Mouse (Mus musculus): ENCODE measurements around the gene Nop9. TPM values are rescaled to one million over a fixed set of nuclear protein-coding genes. Genes with fewer than 3 reads are reported as not detected.

Nop9 gene
- polyA plus RNA-seq, 1 experiment from 2014 or later: 32.7 TPM

DNA sequence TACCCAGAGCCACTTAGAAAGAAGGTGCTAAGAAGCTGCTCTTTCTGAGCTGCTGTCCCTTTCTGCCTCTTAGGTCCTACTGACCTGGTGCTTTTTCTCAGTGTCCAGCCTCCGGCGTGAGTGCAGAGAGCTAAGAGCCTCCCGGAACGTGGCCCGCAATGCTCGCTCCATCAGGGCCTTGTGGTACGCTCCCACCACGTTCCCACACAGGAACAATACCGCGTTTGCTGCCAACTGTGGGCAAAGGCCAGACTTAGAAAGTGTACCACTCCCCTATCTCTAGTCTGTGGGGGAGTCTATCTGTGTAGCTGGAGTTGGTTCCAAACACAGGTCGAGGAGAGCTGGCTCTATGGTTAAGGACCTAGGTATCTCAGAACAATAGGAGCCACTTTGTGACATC is 35.2 kb downstream of the Nop9 start:
- peaks cover 15% of the 10 kb centered on the region for H3K4me1 ChIP-seq (replicated peaks)
- ATAC-seq (ENCODE audit: low read depth): peak; percentile 38
- no peak overlapping the region for H3K9ac ChIP-seq
- no peak overlapping the region for H3K4me3 ChIP-seq
- H3K27ac ChIP-seq (replicated peaks): no peak overlapping the region
- H3K9me3 ChIP-seq: no peaks in the 10 kb centered on the region
- 85% methylated on average over 11 of the region's 11 CpGs for WGBS
- no peaks in the 10 kb centered on the region for H3K36me3 ChIP-seq
- H3K4me2 ChIP-seq: no peak overlapping the region
- H3K27me3 ChIP-seq: peaks cover 44% of the 10 kb centered on the region

DNA sequence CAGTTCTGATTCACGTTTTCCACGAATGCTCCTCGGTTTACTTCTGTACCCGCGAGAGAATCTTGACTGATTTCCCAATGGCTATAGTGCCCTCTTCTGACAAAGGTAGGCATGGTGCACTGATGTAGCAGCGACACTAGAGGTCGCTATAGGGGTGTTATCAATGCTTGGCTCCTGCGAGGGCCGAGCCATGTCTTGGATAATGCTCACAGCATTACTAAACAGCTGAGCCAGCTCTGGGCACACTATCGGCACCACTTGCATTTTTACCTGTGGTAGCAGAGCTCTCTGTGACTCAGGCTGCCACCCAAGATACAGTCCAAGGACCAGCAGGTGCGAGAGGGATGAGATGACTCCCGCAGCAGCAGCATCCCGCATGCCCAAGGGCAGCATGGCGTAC is 35.8 kb downstream of the Nop9 start:
- Histone ChIP-seq H3K36me3 (no peaks in the 10 kb centered on the region), H3K27ac (replicated peaks) (no peak overlapping the region), H3K4me2 (peak overlapping the region; percentile 47), H3K27me3 (peaks cover 50% of the 10 kb centered on the region), H3K9me3 (no peaks in the 10 kb centered on the region), H3K4me1 (replicated peaks) (peaks cover 15% of the 10 kb centered on the region), H3K9ac (peak overlapping the region; percentile 52; the same call in 1 of the 2 replicates), H3K4me3 (0 out of 2 replicates have a peak overlapping the region, but pooled peaks have one; percentile 16)
- 13% methylated on average over 14 of the region's 14 CpGs for WGBS
- peak; percentile 74 for ATAC-seq (ENCODE audit: low read depth)

DNA sequence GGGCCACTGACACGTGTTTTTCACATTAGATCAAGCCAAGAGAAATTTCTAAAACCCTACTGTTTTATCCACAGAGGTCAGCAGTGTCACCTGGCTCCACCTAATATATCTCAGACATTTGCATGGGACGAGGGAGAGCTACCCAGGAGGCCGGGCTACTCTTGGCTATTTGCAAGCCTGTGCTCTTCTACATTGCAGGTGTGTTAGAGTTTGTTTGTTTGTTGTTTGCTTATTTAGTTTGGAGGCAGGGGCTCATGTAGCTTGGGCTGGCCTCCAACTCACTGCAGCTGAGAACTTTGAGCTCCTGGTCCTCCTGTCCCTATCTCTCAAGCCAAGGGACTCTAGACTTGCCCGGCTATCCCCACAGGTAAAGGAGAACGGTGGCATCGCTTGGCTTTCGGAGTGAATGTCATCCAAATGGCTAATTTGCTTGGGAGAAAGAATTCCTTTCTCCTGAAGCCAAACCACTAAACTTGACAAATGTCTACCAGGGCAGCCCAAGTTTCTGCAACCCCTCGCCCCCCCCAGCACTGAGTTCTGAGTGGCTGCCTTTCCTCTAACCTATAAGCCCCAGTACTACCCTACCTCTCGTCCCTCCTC is 37.0 kb downstream of the Nop9 start:
- H3K9me3 ChIP-seq: no peaks in the 10 kb centered on the region
- no peak overlapping the region for H3K9ac ChIP-seq
- H3K36me3 ChIP-seq: no peaks in the 10 kb centered on the region
- H3K4me3 ChIP-seq: peak overlapping the region; percentile 33
- H3K27me3 ChIP-seq: peaks cover 61% of the 10 kb centered on the region
- no peak overlapping the region for H3K27ac ChIP-seq (replicated peaks)
- peaks cover 15% of the 10 kb centered on the region for H3K4me1 ChIP-seq (replicated peaks)
- 59% methylated on average over 9 of the region's 9 CpGs for WGBS
- no peak for ATAC-seq (ENCODE audit: low read depth)
- peak overlapping the region; percentile 49 for H3K4me2 ChIP-seq

DNA sequence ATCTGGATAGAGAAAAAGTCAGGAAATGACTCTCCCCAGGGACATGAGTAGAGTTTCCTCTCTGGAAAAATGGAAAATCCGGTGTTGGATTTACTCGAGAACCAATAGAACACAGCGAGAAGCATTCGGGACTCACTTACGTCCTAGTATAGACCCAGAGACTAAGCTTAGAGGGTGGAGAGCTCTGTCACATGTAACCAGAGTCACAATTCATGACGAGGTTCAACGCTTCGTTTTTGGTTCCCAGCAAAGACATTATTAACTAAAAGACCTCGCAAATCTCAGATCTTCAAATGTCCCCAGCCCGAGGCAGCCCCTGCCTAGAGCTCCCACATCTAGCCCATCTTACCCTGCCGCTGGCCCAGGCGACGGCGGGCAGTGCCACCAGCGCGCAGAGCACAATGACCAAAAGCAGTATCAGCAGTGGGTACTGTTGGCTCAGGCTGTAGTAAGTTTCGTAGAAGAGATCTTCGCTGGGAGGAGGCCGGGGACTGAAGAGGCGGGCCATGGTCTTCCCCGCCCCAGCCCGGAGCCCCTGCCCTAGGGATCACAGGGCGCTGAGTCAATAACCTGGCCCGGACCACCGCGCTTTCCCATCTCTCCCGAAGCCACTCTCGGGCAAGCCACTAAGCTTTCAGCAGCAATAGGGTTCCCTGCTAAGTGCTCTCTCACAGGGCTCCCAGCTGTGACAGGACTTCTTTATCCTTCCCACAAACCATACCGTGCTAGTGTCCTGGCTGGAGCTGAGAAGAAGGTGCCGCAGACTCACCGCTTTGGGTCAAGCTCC is 37.9 kb downstream of the Nop9 start:
- no peaks in the 10 kb centered on the region for H3K36me3 ChIP-seq
- no peaks in the 10 kb centered on the region for H3K9me3 ChIP-seq
- H3K27ac ChIP-seq (replicated peaks): 0 out of 2 replicates have a peak overlapping the region, but pooled peaks have one; percentile 9
- H3K9ac ChIP-seq: peak overlapping the region; percentile 34; the same call in 1 of the 2 replicates
- H3K4me2 ChIP-seq: peak overlapping the region; percentile 49
- peaks cover 71% of the 10 kb centered on the region for H3K27me3 ChIP-seq
- 2% methylated on average over 31 of the region's 31 CpGs for WGBS
- H3K4me1 ChIP-seq (replicated peaks): peaks cover 21% of the 10 kb centered on the region
- peak overlapping the region; percentile 33 for H3K4me3 ChIP-seq
- ATAC-seq (ENCODE audit: low read depth): no peak

DNA sequence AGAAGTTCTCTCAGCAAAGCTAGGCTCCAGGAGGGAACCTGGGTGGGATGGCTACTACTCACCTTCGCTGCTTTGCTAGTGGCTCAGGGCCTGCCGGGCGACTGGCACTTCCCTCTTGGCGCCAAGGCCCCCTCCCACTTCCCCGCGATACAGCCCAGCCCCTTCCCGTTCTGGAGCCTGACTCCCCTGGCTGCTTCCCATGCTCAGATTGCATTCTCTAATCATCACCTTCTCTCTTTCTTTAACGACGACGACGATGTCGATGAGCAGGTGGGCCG is 38.4 kb downstream of the Nop9 start, which contains the start of gene Adcy4:
Gene Adcy4 (minus strand): TSS at position 138 of the 278 bp plus-strand sequence.
- 0 out of 2 replicates have a peak within 1 kb of the TSS, but pooled peaks have one; percentile 9 for H3K27ac ChIP-seq (replicated peaks)

DNA sequence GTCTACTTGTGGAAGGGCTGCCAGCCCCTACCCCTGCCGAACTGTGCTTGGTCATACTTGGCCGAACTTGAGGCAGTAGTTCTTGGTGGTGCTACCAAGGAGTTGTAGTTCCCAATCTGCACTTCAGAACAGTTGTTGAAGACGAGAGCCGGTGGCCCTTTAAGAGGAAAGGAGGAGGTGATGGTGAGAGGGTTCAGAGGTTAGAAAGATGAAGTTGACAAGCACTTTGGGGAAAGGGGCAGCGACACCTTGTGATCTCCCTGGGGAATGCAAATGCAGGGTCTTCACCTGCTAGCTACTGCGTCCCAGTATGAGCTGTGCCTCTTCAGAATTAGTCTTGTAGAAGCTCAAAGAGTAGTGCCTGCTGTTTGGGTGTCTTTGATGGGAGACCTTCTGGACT is 39.7 kb downstream of the Nop9 start:
- Histone ChIP-seq H3K36me3 (no peaks in the 10 kb centered on the region), H3K27ac (replicated peaks) (no peak overlapping the region), H3K9ac (no peak overlapping the region), H3K4me3 (no peak overlapping the region), H3K9me3 (no peaks in the 10 kb centered on the region), H3K27me3 (peaks cover 89% of the 10 kb centered on the region), H3K4me1 (replicated peaks) (peaks cover 23% of the 10 kb centered on the region), H3K4me2 (no peak overlapping the region)
- no peak for ATAC-seq (ENCODE audit: low read depth)
- WGBS: 33% methylated on average over 6 of the region's 6 CpGs

More for the DNA sequence above, 38.4 kb downstream of the Nop9 start, which contains the start of gene Adcy4:
- Histone ChIP-seq H3K9ac (peak within 1 kb of the TSS; percentile 34; the same call in 1 of the 2 replicates), H3K9me3 (no peaks in the 10 kb centered on the region), H3K4me3 (peak within 1 kb of the TSS; percentile 33), H3K36me3 (no peaks in the 10 kb centered on the region), H3K4me1 (replicated peaks) (peaks cover 23% of the 10 kb centered on the region), H3K4me2 (peak within 1 kb of the TSS; percentile 49), H3K27me3 (peaks cover 76% of the 10 kb centered on the region)
- no peak for ATAC-seq (ENCODE audit: low read depth)
- 3% methylated on average over 13 of the region's 13 CpGs for WGBS

DNA sequence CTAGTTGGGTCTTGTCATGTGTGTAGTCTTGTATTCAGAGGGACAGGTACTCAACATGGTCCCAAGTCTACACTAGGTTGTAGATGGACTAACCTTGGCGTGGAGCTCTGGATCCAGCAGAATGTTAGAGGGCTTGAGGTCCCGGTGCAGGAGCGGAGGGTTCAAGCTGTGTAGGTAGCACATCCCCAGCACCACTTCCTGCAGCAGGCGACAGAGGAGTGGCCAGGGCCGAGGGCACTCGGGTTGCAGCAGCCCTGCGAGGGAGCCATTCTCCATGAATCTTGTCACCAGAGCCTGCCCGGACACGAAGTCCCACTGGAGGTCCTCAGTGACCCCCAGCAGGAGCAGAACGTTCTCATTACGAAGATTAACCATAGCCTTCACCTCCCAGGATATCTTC is 42.2 kb downstream of the Nop9 start:
- no peaks in the 10 kb centered on the region for H3K9me3 ChIP-seq
- H3K27me3 ChIP-seq: peaks cover 81% of the 10 kb centered on the region
- 0 out of 2 replicates have a peak overlapping the region, but pooled peaks have one; percentile 41 for H3K9ac ChIP-seq
- 0 out of 2 replicates have a peak overlapping the region, but pooled peaks have one; percentile 31 for H3K4me3 ChIP-seq
- peak overlapping the region; percentile 53 for H3K4me2 ChIP-seq
- no peak overlapping the region for H3K27ac ChIP-seq (replicated peaks)
- H3K4me1 ChIP-seq (replicated peaks): peaks cover 18% of the 10 kb centered on the region
- ATAC-seq (ENCODE audit: low read depth): no peak
- WGBS: 33% methylated on average over 11 of the region's 11 CpGs
- H3K36me3 ChIP-seq: no peaks in the 10 kb centered on the region

DNA sequence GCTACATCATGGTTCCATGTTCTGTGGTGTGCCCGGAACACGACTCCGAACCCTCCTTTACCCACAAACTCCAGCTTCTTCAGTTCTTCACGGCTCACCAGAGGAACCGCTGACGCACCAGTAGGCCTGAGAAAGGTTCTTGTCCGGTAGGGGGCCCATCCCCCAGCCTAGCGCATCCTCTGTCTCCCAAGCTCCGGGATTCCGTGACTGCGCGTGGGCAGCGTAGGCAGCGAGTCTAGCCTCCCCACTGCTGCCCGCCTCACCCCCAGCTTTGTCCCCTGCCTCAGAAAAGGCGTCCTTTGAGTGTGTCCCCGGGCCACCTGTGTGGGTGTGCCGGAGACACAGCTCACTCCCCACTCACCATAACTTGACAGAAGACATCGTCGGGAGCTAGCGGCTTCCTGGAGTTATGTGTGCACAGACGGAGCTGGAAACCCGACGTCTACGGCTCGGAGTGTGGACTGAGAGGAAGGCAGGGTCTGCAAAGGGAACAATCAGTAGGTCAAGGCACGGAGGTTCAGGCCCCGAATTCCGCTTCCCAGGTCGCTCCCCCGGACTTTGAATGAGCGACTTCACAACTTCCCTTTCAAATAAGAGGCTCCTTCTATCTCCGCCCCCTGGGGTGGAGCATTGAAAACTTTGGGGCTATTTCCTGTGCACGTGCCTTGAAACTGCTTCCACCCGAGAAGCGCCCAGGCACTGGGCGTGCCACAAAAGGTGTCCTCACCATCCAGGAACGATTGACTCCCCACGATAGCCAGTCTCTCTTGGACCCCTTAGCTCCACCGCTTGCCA is 43.0 kb downstream of the Nop9 start, which contains the start of gene Ripk3:
Gene Ripk3 (minus strand): TSS at position 610 of the 795 bp plus-strand sequence.
- H3K4me3 ChIP-seq: peak within 1 kb of the TSS; percentile 31
- no peak within 1 kb of the TSS for H3K27ac ChIP-seq (replicated peaks)
- peak within 1 kb of the TSS; percentile 53 for H3K4me2 ChIP-seq
- H3K36me3 ChIP-seq: no peaks in the 10 kb centered on the region
- no peaks in the 10 kb centered on the region for H3K9me3 ChIP-seq
- peaks cover 15% of the 10 kb centered on the region for H3K4me1 ChIP-seq (replicated peaks)
- peak within 1 kb of the TSS; percentile 41; the same call in 1 of the 2 replicates for H3K9ac ChIP-seq
- peaks cover 74% of the 10 kb centered on the region for H3K27me3 ChIP-seq
- 5% methylated on average over 40 of the region's 40 CpGs for WGBS
- ATAC-seq (ENCODE audit: low read depth): no peak

DNA sequence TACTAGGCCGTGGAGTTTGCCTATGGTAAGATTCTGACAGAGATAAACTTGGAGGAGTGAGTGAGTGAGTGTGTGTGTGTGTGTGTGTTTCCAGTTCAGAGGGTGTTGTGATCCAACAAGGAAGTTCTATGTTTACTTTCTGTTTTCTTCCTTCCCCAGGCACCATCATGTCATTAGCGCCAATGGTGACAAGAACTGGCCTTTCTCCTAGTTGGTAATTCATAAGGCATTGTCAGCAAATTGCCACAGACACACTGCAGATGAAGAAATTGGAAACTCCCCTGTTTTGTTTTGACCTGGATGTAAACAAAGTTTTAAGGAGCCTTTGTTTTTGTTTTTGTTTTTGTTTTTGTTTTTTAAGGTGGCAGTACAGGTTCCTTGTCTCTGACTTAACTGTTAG is 48.0 kb downstream of the Nop9 start:
- no peaks in the 10 kb centered on the region for H3K9me3 ChIP-seq
- no peak overlapping the region for H3K9ac ChIP-seq
- H3K4me1 ChIP-seq (replicated peaks): peaks cover 1% of the 10 kb centered on the region
- ATAC-seq (ENCODE audit: low read depth): no peak
- H3K36me3 ChIP-seq: no peaks in the 10 kb centered on the region
- no peak overlapping the region for H3K4me3 ChIP-seq
- no peak overlapping the region for H3K4me2 ChIP-seq
- H3K27ac ChIP-seq (replicated peaks): no peak overlapping the region
- H3K27me3 ChIP-seq: peaks cover 24% of the 10 kb centered on the region
- 71% methylated on average over 2 of the region's 2 CpGs for WGBS

DNA sequence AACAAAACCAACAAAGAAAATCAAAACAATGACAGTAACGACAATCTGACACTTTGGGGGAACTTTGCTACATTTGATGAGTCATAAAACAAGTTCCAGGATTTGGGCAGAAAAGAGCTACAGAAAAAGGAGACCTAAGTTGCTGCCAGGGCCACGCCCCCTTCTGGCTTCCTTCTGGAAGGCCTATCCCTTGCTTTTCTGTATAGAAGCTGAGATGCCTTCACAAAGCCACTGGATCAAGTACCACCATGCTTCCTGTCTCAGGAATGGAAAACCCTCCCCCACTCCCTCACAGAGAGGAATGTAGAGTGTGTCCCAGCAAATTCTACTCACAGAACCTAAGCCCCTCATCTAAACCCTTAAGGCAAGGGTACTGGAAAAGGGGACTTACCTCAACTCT is 48.5 kb downstream of the Nop9 start:
- Histone ChIP-seq H3K27ac (replicated peaks) (no peak overlapping the region), H3K27me3 (peaks cover 19% of the 10 kb centered on the region), H3K9me3 (no peaks in the 10 kb centered on the region), H3K4me2 (no peak overlapping the region), H3K9ac (no peak overlapping the region), H3K36me3 (no peaks in the 10 kb centered on the region), H3K4me3 (no peak overlapping the region), H3K4me1 (replicated peaks) (no peaks in the 10 kb centered on the region)
- ATAC-seq (ENCODE audit: low read depth): no peak
- 69% methylated on average over 2 of the region's 2 CpGs for WGBS

DNA sequence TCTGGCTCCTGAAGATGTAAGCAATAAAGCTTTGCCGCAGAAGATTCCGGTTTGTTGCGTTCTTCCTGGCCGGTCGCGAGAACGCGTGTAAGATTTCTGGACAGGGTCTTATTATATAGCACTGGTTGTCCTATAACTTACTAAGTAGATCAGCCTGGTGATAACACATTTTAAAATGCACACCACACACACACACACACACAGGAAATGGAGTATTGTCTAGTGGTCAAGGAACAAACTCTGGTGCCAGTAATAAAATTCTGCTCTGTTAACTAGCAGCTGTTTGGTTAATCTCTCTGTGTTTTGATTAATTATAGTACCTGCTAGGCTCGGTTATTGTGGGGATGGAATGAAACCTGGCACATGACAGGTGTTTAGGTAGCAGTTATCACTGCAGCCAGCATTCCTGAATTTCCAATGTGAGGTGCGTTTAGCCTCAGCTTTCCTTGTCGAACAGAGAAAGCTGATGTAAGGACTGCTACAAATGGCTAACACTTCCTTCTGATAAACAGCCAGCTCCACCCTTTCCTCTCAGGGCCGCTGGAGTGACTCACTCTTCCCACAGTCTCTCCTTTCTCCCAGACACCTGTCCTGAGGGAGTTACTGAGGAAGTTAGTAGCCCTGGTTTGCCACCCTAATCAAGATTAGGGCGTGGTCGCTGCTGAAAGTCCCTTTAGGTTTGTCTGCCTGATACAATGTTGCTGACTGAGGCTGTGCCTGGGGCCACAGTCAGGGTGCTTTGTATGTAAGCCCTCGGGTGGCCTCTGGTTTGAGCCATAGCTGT is 50.1 kb downstream of the Nop9 start:
- no peak overlapping the region for H3K27ac ChIP-seq (replicated peaks)
- no peak overlapping the region for H3K4me2 ChIP-seq
- H3K9ac ChIP-seq: no peak overlapping the region
- 87% methylated on average over 15 of the region's 15 CpGs for WGBS
- no peaks in the 10 kb centered on the region for H3K9me3 ChIP-seq
- H3K4me1 ChIP-seq (replicated peaks): no peaks in the 10 kb centered on the region
- no peak for ATAC-seq (ENCODE audit: low read depth)
- H3K4me3 ChIP-seq: no peak overlapping the region
- H3K27me3 ChIP-seq: peaks cover 2% of the 10 kb centered on the region; the same call in 1 of the 2 replicates
- H3K36me3 ChIP-seq: no peaks in the 10 kb centered on the region

All from neural tube, embryonic 13.5 days (tissue).